Mouse (Mus musculus): ENCODE measurements around the gene Gucy1b2. TPM values are rescaled to one million over a fixed set of nuclear protein-coding genes. Genes with fewer than 3 reads are reported as not detected.
A peak's percentile ranks its signal among the peaks of the same experiment; 100 is the strongest.

Gene Gucy1b2
- total and polyA plus RNA-seq, 2 experiments: not detected

- Histone ChIP-seq H3K27me3 (ENCODE audit: control insufficient read depth, insufficient read depth, low read length) (no peaks in the 10 kb centered on the region), H3K4me3 (ENCODE audit: insufficient read depth, low read depth, low read length) (no peak overlapping the region), H3K27ac (replicated peaks; ENCODE audit: insufficient read depth, low read depth, low read length) (peak overlapping the region; percentile 19; the same call in 1 of the 2 replicates), H3K79me2 (ENCODE audit: control insufficient read depth, insufficient read depth, low read length) (no peaks in the 10 kb centered on the region), H3K36me3 (ENCODE audit: control insufficient read depth, insufficient read depth, low read length) (0 out of 2 replicates have a peak, but pooled peaks cover 2% of the 10 kb centered on the region), H3K9ac (ENCODE audit: low read depth, low read length) (no peak overlapping the region), H3K4me1 (ENCODE audit: control insufficient read depth, insufficient read depth, low read length) (peaks cover 5% of the 10 kb centered on the region)
- peak; percentile 95 for DNase-seq (ENCODE audit: extremely low read depth, low read depth, low spot score)
- TF ChIP-seq POLR2A (IDR thresholded peaks at IDR 0.05; ENCODE audit: extremely low read depth, insufficient read depth, low read length) (no peak), CTCF (IDR thresholded peaks at IDR 0.05; ENCODE audit: low read depth, low read length) (no peak)
- WGBS: 24% methylated on average over 8 of the region's 8 CpGs
Measured at GRCm38 (mm10) chr14:62361263-62361980, 94.7 kb downstream of the Gucy1b2 start.

- Histone ChIP-seq H3K79me2 (ENCODE audit: control insufficient read depth, insufficient read depth, low read length) (no peaks in the 10 kb centered on the region), H3K36me3 (ENCODE audit: control insufficient read depth, insufficient read depth, low read length) (no peaks in the 10 kb centered on the region), H3K27ac (replicated peaks; ENCODE audit: insufficient read depth, low read depth, low read length) (no peak overlapping the region), H3K4me3 (ENCODE audit: insufficient read depth, low read depth, low read length) (no peak overlapping the region), H3K27me3 (ENCODE audit: control insufficient read depth, insufficient read depth, low read length) (no peaks in the 10 kb centered on the region), H3K9ac (ENCODE audit: low read depth, low read length) (no peak overlapping the region), H3K4me1 (ENCODE audit: control insufficient read depth, insufficient read depth, low read length) (no peaks in the 10 kb centered on the region)
- DNase-seq (ENCODE audit: extremely low read depth, low read depth, low spot score): no peak
- 92% methylated on average over 7 of the region's 7 CpGs for WGBS
- no peak for TF ChIP-seq CTCF (IDR thresholded peaks at IDR 0.05; ENCODE audit: low read depth, low read length)
Measured at GRCm38 (mm10) chr14:62355201-62355600, 100.9 kb downstream of the Gucy1b2 start.

GRCm38 (mm10) chr14:62353793-62354192 is 102.3 kb downstream of the Gucy1b2 start:
- TF ChIP-seq CTCF (IDR thresholded peaks at IDR 0.05; ENCODE audit: low read depth, low read length): no peak
- no peak for TF ChIP-seq POLR2A (IDR thresholded peaks at IDR 0.05; ENCODE audit: extremely low read depth, insufficient read depth, low read length)
- H3K9ac ChIP-seq (ENCODE audit: low read depth, low read length): no peak overlapping the region
- no peak overlapping the region for H3K27ac ChIP-seq (replicated peaks; ENCODE audit: insufficient read depth, low read depth, low read length)
- H3K36me3 ChIP-seq (ENCODE audit: control insufficient read depth, insufficient read depth, low read length): no peaks in the 10 kb centered on the region
- H3K27me3 ChIP-seq (ENCODE audit: control insufficient read depth, insufficient read depth, low read length): no peaks in the 10 kb centered on the region
- H3K79me2 ChIP-seq (ENCODE audit: control insufficient read depth, insufficient read depth, low read length): no peaks in the 10 kb centered on the region
- DNase-seq (ENCODE audit: extremely low read depth, low read depth, low spot score): no peak
- 95% methylated on average over 5 of the region's 5 CpGs for WGBS
- H3K4me1 ChIP-seq (ENCODE audit: control insufficient read depth, insufficient read depth, low read length): no peaks in the 10 kb centered on the region
- no peak overlapping the region for H3K4me3 ChIP-seq (ENCODE audit: insufficient read depth, low read depth, low read length)

- no peaks in the 10 kb centered on the region for H3K27me3 ChIP-seq (ENCODE audit: control insufficient read depth, insufficient read depth, low read length)
- H3K36me3 ChIP-seq (ENCODE audit: control insufficient read depth, insufficient read depth, low read length): no peaks in the 10 kb centered on the region
- TF ChIP-seq POLR2A (IDR thresholded peaks at IDR 0.05; ENCODE audit: extremely low read depth, insufficient read depth, low read length): no peak
- H3K27ac ChIP-seq (replicated peaks; ENCODE audit: insufficient read depth, low read depth, low read length): no peak overlapping the region
- WGBS: 92% methylated on average over 9 of the region's 9 CpGs
- H3K4me3 ChIP-seq (ENCODE audit: insufficient read depth, low read depth, low read length): no peak overlapping the region
- DNase-seq (ENCODE audit: extremely low read depth, low read depth, low spot score): no peak
- H3K4me1 ChIP-seq (ENCODE audit: control insufficient read depth, insufficient read depth, low read length): no peaks in the 10 kb centered on the region
- no peak overlapping the region for H3K9ac ChIP-seq (ENCODE audit: low read depth, low read length)
- H3K79me2 ChIP-seq (ENCODE audit: control insufficient read depth, insufficient read depth, low read length): no peaks in the 10 kb centered on the region
Measured at GRCm38 (mm10) chr14:62353372-62353771, 102.7 kb downstream of the Gucy1b2 start.

DNA sequence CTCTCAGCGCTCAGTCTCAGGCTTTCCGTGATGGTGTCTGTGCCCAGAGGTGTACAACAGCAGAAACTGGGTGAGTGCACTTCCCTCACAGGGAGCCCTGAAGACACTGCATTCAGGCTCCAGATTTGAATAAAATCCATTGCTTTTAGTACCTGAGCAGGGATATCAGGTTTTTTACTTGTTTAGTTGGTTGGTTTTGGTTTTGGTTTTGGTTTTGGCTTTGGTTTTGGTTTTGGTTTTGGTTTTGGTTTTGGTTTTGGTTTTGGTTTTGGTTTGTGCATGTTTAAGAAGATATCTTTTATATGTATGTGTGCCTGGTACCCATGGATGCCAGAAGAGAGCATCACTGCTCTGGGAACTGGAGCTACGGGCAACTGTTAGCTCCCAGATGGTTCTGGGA is 105.2 kb downstream of the Gucy1b2 start:
- TF ChIP-seq CTCF (IDR thresholded peaks at IDR 0.05; ENCODE audit: low read depth, low read length): no peak
- TF ChIP-seq POLR2A (IDR thresholded peaks at IDR 0.05; ENCODE audit: extremely low read depth, insufficient read depth, low read length): no peak

DNA sequence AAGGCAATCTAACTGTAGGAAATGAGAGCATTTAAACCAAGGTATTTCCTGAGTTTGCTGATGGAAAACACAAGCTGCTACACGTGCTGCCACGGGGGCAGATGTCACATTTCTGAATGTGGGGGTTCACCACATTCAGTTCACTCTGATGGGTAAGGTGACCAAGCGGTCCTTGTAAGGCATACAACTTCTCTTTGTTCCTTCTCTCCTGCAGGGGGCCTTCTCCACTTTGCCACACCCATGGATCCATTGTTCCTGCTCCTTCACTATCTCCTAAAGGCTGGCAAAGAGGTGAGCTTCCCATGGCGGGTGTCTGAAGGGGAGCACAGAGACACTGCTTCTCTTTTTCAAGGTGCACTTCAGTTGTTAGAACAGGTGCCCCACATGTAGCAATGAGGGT is 105.9 kb downstream of the Gucy1b2 start:
- H3K36me3 ChIP-seq (ENCODE audit: control insufficient read depth, insufficient read depth, low read length): no peaks in the 10 kb centered on the region
- no peaks in the 10 kb centered on the region for H3K79me2 ChIP-seq (ENCODE audit: control insufficient read depth, insufficient read depth, low read length)
- TF ChIP-seq POLR2A (IDR thresholded peaks at IDR 0.05; ENCODE audit: extremely low read depth, insufficient read depth, low read length) (no peak), CTCF (IDR thresholded peaks at IDR 0.05; ENCODE audit: low read depth, low read length) (no peak)
- H3K27ac ChIP-seq (replicated peaks; ENCODE audit: insufficient read depth, low read depth, low read length): no peak overlapping the region
- no peak overlapping the region for H3K4me3 ChIP-seq (ENCODE audit: insufficient read depth, low read depth, low read length)
- no peak overlapping the region for H3K9ac ChIP-seq (ENCODE audit: low read depth, low read length)
- WGBS: 95% methylated on average over 4 of the region's 4 CpGs
- H3K27me3 ChIP-seq (ENCODE audit: control insufficient read depth, insufficient read depth, low read length): no peaks in the 10 kb centered on the region
- no peak for DNase-seq (ENCODE audit: extremely low read depth, low read depth, low spot score)
- no peaks in the 10 kb centered on the region for H3K4me1 ChIP-seq (ENCODE audit: control insufficient read depth, insufficient read depth, low read length)

More for the DNA sequence above, 105.2 kb downstream of the Gucy1b2 start:
- DNase-seq (ENCODE audit: extremely low read depth, low read depth, low spot score): no peak
- no peaks in the 10 kb centered on the region for H3K27me3 ChIP-seq (ENCODE audit: control insufficient read depth, insufficient read depth, low read length)
- H3K4me3 ChIP-seq (ENCODE audit: insufficient read depth, low read depth, low read length): no peak overlapping the region
- no peaks in the 10 kb centered on the region for H3K4me1 ChIP-seq (ENCODE audit: control insufficient read depth, insufficient read depth, low read length)
- H3K36me3 ChIP-seq (ENCODE audit: control insufficient read depth, insufficient read depth, low read length): no peaks in the 10 kb centered on the region
- H3K9ac ChIP-seq (ENCODE audit: low read depth, low read length): no peak overlapping the region
- no peak overlapping the region for H3K27ac ChIP-seq (replicated peaks; ENCODE audit: insufficient read depth, low read depth, low read length)
- 98% methylated on average over 3 of the region's 3 CpGs for WGBS
- H3K79me2 ChIP-seq (ENCODE audit: control insufficient read depth, insufficient read depth, low read length): no peaks in the 10 kb centered on the region

Measured in liver, adult 2 months (tissue).